In genomic region chr12:51847953-51848680, GRCm38 (mm10) we compare ENCODE assay signal across 9 mouse cellular contexts. TPM values are rescaled to one million over a fixed set of nuclear protein-coding genes. Genes with fewer than 3 reads are reported as not detected.
DNase-seq lines count a peak whose midpoint lies in the region; ATAC-seq and TF ChIP-seq lines count a peak whose summit lies in the region.
"Had no signal": no experiment of that assay in that cellular context is flagged by ENCODE, and none has a peak within 500 bp of the region (broad histone marks: within the 10 kb centered on the region; RNA-seq: fewer than 3 reads in every experiment).

No protein-coding gene starts in this region.

- no peak for TF ChIP-seq CTCF in bone marrow macrophage, adult 2 months (IDR thresholded peaks at IDR 0.05; ENCODE audit: low read depth, low read length)
- no peak for TF ChIP-seq CTCF in kidney, postnatal 0 days (IDR thresholded peaks at IDR 0.05; ENCODE audit: low read depth)

- no peak for DNase-seq in liver, embryonic 11.5 days (ENCODE audit: low spot score)
- DNase-seq in kidney, postnatal 0 days (ENCODE audit: low spot score), result peak; percentile 41
- DNase-seq in thymus, postnatal 14 days, result no peak
- DNase-seq in cerebellum, postnatal 14 days, result no peak
- no peak for DNase-seq in cerebellum, adult 9-10 months

- H3K9ac ChIP-seq in liver, embryonic 12.5 days, result no peak overlapping the region
- no peak overlapping the region for H3K9ac ChIP-seq in liver, embryonic 11.5 days (ENCODE audit: low read depth, low read length)
- no peak overlapping the region for H3K9ac ChIP-seq in kidney, postnatal 0 days (ENCODE audit: low read depth, low read length)
- H3K9ac ChIP-seq: embryonic facial prominence, embryonic 12.5 days had no signal

- ATAC-seq in liver, embryonic 12.5 days, result no peak
- no peak for ATAC-seq in liver, embryonic 11.5 days (replicated peaks; ENCODE audit: low FRiP score)
- ATAC-seq in kidney, postnatal 0 days (replicated peaks; ENCODE audit: low FRiP score, low read depth), result no peak

- no peak for TF ChIP-seq POLR2A in bone marrow macrophage, adult 2 months (IDR thresholded peaks at IDR 0.05; ENCODE audit: borderline replicate concordance, low read depth, low read length)
- no peak for TF ChIP-seq POLR2A in myocyte (IDR thresholded peaks at IDR 0.05; ENCODE audit: insufficient read length, low read depth)

- no peaks in the 10 kb centered on the region for H3K27me3 ChIP-seq in liver, embryonic 12.5 days (replicated peaks)
- no peaks in the 10 kb centered on the region for H3K27me3 ChIP-seq in liver, embryonic 11.5 days (replicated peaks; ENCODE audit: control insufficient read depth, insufficient read depth, low read length)
- H3K27me3 ChIP-seq in kidney, postnatal 0 days (ENCODE audit: insufficient read depth, low read length), result no peaks in the 10 kb centered on the region
- H3K27me3 ChIP-seq in myocyte (ENCODE audit: control insufficient read depth, insufficient read depth, insufficient read length), result no peaks in the 10 kb centered on the region
- H3K27me3 ChIP-seq: embryonic facial prominence, embryonic 12.5 days had no signal

- no peak overlapping the region for H3ac ChIP-seq in myocyte (ENCODE audit: control insufficient read depth, insufficient read length)

- no peaks in the 10 kb centered on the region for H3K36me3 ChIP-seq in liver, embryonic 12.5 days
- no peaks in the 10 kb centered on the region for H3K36me3 ChIP-seq in liver, embryonic 11.5 days (ENCODE audit: control insufficient read depth, insufficient read depth, low read length)
- no peaks in the 10 kb centered on the region for H3K36me3 ChIP-seq in kidney, postnatal 0 days (ENCODE audit: insufficient read depth, low read length)
- no peaks in the 10 kb centered on the region for H3K36me3 ChIP-seq in myocyte (ENCODE audit: control insufficient read depth, insufficient read depth)
- H3K36me3 ChIP-seq: embryonic facial prominence, embryonic 12.5 days had no signal

- H3K4me3 ChIP-seq in liver, embryonic 12.5 days, result no peak overlapping the region
- no peak overlapping the region for H3K4me3 ChIP-seq in liver, embryonic 11.5 days (ENCODE audit: low read depth, low read length)
- no peak overlapping the region for H3K4me3 ChIP-seq in bone marrow macrophage, adult 2 months (ENCODE audit: insufficient read depth, low read length)
- no peak overlapping the region for H3K4me3 ChIP-seq in kidney, postnatal 0 days (replicated peaks; ENCODE audit: low read depth, low read length)
- no peak overlapping the region for H3K4me3 ChIP-seq in myocyte
- H3K4me3 ChIP-seq: embryonic facial prominence, embryonic 12.5 days had no signal

- H3K9me3 ChIP-seq in liver, embryonic 12.5 days (replicated peaks), result no peaks in the 10 kb centered on the region
- no peaks in the 10 kb centered on the region for H3K9me3 ChIP-seq in liver, embryonic 11.5 days (ENCODE audit: control insufficient read depth, low read length)
- no peaks in the 10 kb centered on the region for H3K9me3 ChIP-seq in kidney, postnatal 0 days (replicated peaks; ENCODE audit: low read length)
- H3K9me3 ChIP-seq: embryonic facial prominence, embryonic 12.5 days had no signal

- no peaks in the 10 kb centered on the region for H3K79me2 ChIP-seq in myocyte (ENCODE audit: control insufficient read depth, insufficient read depth)

- H3K4me1 ChIP-seq in liver, embryonic 12.5 days, result peaks cover 80% of the 10 kb centered on the region
- H3K4me1 ChIP-seq in liver, embryonic 11.5 days (replicated peaks; ENCODE audit: control insufficient read depth, insufficient read depth, low read length), result peaks cover 41% of the 10 kb centered on the region
- peaks cover 36% of the 10 kb centered on the region for H3K4me1 ChIP-seq in bone marrow macrophage, adult 2 months (ENCODE audit: control insufficient read depth, insufficient read depth, low read length)
- H3K4me1 ChIP-seq in kidney, postnatal 0 days (replicated peaks; ENCODE audit: insufficient read depth, low read length), result no peaks in the 10 kb centered on the region

- H3K4me2 ChIP-seq in liver, embryonic 12.5 days, result no peak overlapping the region
- no peak overlapping the region for H3K4me2 ChIP-seq in liver, embryonic 11.5 days
- H3K4me2 ChIP-seq in kidney, postnatal 0 days (ENCODE audit: low read length), result no peak overlapping the region
- H3K4me2 ChIP-seq in myocyte (ENCODE audit: low read depth), result peak overlapping the region; percentile 62
- H3K4me2 ChIP-seq: embryonic facial prominence, embryonic 12.5 days had no signal

- peak overlapping the region; percentile 31 for H3K27ac ChIP-seq in liver, embryonic 12.5 days
- H3K27ac ChIP-seq in liver, embryonic 11.5 days (ENCODE audit: low read depth, low read length), result no peak overlapping the region
- H3K27ac ChIP-seq in bone marrow macrophage, adult 2 months (ENCODE audit: insufficient read depth, low read depth, low read length), result peak overlapping the region; percentile 92
- H3K27ac ChIP-seq in kidney, postnatal 0 days, result no peak overlapping the region
- H3K27ac ChIP-seq: embryonic facial prominence, embryonic 12.5 days had no signal

- WGBS in liver, embryonic 12.5 days (ENCODE audit: insufficient replicate concordance), result 80% methylated on average over 9 of the region's 9 CpGs
- 81% methylated on average over 9 of the region's 9 CpGs for WGBS in liver, embryonic 11.5 days
- 63% methylated on average over 9 of the region's 9 CpGs for WGBS in kidney, postnatal 0 days

TF ChIP-seq in myocyte, 11 proteins besides CTCF, POLR2A, EP300 and RAD21:
- TF ChIP-seq REST (IDR thresholded peaks at IDR 0.05; ENCODE audit: insufficient read depth, insufficient read length) (no peak), POLR2AphosphoS2 (IDR thresholded peaks at IDR 0.05; ENCODE audit: insufficient read length, low read depth) (no peak), TCF3 (IDR thresholded peaks at IDR 0.05; ENCODE audit: insufficient read length, low read depth) (no peak), CEBPB (IDR thresholded peaks at IDR 0.05; ENCODE audit: insufficient read depth, poor library complexity, severe bottlenecking) (0 out of 2 replicates have a peak, but pooled peaks have one; percentile 2), USF1 (IDR thresholded peaks at IDR 0.05; ENCODE audit: low read depth) (peak; percentile 43), MYOG (IDR thresholded peaks at IDR 0.05; ENCODE audit: control insufficient read depth in 1 of 3, insufficient read depth in 1 of 3, insufficient read length in 2 of 3, low read depth in 2 of 3) (no peak), MAX (IDR thresholded peaks at IDR 0.05; ENCODE audit: low read depth) (no peak), TCF12 (IDR thresholded peaks at IDR 0.05; ENCODE audit: insufficient read depth, poor library complexity, severe bottlenecking) (no peak), MYOD1 (IDR thresholded peaks at IDR 0.05; ENCODE audit: control insufficient read depth in 1 of 3, insufficient read length in 2 of 3, low read depth in 2 of 3) (no peak), SRF (IDR thresholded peaks at IDR 0.05; ENCODE audit: control insufficient read depth, insufficient read length, low read depth) (no peak), E2F4 (IDR thresholded peaks at IDR 0.05; ENCODE audit: insufficient read depth) (no peak)
TF ChIP-seq in myocyte: peak in this region for 2.

RNA-seq across cellular contexts. Expression of gene Hectd1, which starts 18.8 kb away (rescaled TPM):
- 48.0 and 48.4 TPM in 2 replicates for polyA plus RNA-seq in liver, embryonic 12.5 days (2016; fragmentation: Nextera tagmentation; extraction: Ambion mirVana)
- 59.4 and 60.0 TPM in 2 replicates for polyA plus RNA-seq in liver, embryonic 11.5 days (2014; fragmentation: Nextera tagmentation; extraction: Ambion mirVana)
- polyA plus RNA-seq in bone marrow macrophage, adult 2 months (2012; ENCODE audit: insufficient read depth, insufficient read length, missing spikeins), result 30.7 and 34.3 TPM in 2 replicates
- 28.1 and 30.9 TPM in 2 replicates for polyA plus RNA-seq in kidney, postnatal 0 days (2015; fragmentation: Nextera tagmentation; extraction: Ambion mirVana)
- 15.4 TPM for polyA plus RNA-seq in myocyte (2012; fragmentation: generic; extraction: Trizol)

Comparison
In these comparisons a context has a peak if more than half of its experiments do, and no peak if none do; other contexts are left out.
1. H3K27ac ChIP-seq: peak in liver, embryonic 12.5 days (single experiment) and bone marrow macrophage, adult 2 months (single experiment); none in liver, embryonic 11.5 days (single experiment) and kidney, postnatal 0 days (single experiment).